Mouse (Mus musculus): Measurements from ENCODE around the gene Tmco2.
"Not testable (repeated sequence)": the region's sequence is repeated elsewhere in the genome, so short reads cannot be mapped to it uniquely, and the experiment has no call there.

Tmco2 gene

GRCm38 (mm10) chr4:121109126-121109525 is at the start of gene Tmco2:
TSS of gene Tmco2 (minus strand) at chr4:121109226.
- no peak for DNase-seq (ENCODE audit: low read depth)

- no peak for DNase-seq (ENCODE audit: low read depth)
Observed at GRCm38 (mm10) chr4:121103304-121103703, 5.7 kb downstream of the Tmco2 start.

DNA sequence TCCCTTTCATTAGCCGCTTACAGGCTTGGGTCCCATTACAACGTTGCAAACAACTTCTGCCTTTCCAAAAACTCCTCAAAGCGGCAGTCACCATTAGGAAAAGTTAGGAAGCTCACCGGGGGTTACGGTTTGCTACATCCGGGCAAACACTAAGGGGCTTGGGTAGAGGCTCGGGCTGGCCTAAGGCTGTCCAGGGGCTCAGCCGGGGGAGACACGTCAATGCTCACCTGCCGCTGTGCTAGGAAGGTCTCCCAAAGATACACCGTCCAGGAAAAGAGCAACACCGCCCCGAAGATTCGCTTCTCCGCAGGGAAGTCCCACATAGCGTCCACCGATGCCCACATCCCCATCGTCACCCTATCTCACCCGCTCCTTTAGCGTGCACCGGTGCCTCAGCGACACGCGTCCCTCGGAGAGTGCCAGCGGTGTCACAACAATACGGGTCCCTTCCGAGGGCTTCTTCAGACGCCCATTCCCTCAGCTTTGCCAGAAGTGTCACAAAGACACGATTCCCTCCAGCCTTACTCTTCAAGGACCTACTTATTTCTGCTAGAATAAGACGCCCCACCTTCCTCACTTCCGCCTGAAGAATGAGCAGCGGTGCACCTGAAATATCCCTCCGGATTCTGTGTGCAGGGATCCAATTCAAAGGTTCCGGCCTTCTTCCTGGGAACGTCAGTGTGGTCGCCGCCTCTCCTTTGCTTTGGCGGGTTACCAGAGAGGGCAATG is 11.2 kb downstream of the Tmco2 start, which contains the start of gene Zmpste24:
Zmpste24 (minus strand) TSS at position 592 of the 729 bp plus-strand sequence.
- DNase-seq (ENCODE audit: low read depth), result peak; percentile 92

DNA sequence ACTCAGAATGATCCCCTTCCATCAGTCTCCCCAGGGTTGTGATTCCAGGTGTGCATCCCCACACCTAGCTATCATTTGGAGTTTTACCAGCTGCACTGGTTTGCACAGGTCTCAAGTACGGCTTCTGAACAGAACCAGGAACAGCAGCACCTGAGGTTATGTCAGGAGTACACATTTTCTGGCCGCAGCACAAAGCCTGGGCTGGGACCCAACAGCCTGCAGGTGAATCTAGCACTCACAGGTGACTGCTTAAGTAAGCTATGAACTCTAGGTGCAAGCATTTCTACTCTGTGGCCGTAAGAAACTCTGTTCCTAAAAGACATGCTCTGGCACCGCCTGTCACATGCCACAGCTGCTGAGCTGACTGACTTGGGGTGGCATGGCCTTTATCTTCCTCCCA is 18.8 kb downstream of the Tmco2 start:
- no peak for DNase-seq (ENCODE audit: low read depth)

DNA sequence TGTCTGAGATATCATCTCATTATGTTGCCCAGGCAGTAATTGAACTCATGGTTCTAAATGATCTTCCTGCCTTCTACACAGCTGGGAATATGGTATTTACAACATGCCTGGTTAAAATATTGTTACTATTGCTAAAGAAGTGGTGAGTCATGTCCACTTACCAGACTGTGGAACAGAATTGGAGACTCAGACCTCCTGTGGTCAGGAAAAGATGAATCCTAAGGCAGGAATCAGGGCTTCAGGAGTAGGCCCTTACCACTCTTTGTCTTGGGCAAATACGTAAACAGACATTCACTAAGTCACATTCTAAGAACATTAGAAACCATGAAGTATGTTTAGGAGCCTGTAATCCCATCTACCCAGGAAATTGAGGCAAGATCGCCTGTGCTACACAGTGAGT is 20.3 kb downstream of the Tmco2 start:
- no peak for DNase-seq (ENCODE audit: low read depth)

DNA sequence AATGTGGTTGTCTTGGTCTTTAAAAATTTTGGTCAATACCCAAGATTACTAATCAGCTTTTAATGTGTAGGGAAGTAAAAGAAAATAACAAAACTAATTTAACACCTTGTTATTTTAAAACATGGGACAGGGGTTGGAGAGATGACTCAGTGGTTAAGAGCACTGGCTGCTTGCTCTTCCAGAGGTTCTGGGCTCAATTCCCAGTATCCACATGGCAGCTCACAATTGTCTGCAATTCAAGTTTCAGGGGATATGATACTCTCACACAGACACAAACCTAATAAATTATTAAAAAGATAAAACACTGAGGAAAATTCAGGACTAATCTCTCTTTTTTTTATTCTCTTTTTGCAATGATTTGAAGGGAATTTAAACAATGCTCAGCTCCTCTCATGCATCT is 24.5 kb downstream of the Tmco2 start:
- no peak for DNase-seq (ENCODE audit: low read depth)

- DNase-seq (ENCODE audit: low read depth), result no peak
Observed at GRCm38 (mm10) chr4:121080395-121080794, 28.6 kb downstream of the Tmco2 start.

DNA sequence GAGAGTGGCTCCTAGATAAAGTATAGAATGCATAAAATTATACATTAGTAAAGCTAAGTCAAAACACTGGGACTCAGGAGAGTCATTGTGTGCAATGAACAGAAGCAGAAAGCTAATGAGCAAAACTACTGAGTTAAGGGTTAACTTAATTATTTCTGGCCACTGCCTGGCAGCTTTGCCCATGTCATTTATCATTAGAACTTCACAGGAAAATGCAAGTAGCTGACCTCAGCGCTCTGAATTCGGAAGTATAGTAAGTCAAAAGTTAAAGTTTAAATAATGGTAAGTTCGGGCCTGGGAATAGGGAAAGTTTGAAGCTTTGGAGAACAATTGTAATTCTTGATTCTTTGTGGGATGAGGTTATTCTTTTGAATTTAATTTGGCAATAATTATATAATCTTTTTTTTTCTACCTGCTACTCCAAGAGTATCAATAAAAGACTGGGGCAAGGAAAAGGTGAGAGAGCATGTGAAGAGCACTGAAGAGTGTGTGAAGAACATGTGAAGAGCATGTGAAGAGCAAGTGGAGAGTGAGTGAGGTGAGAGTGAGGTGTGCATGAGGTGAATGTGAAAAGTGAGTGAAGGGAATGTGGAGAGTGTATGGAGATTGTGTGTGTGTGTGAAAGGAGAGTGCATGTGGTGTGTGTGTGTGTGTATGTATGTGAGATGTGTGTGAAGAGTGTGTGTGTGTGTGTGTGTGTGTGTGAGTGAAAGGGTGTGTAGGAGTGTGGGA is 30.9 kb downstream of the Tmco2 start:
- DNase-seq (ENCODE audit: low read depth), result no peak

GRCm38 (mm10) chr4:121074250-121074649 is 34.8 kb downstream of the Tmco2 start:
- DNase-seq (ENCODE audit: low read depth), result no peak

DNA sequence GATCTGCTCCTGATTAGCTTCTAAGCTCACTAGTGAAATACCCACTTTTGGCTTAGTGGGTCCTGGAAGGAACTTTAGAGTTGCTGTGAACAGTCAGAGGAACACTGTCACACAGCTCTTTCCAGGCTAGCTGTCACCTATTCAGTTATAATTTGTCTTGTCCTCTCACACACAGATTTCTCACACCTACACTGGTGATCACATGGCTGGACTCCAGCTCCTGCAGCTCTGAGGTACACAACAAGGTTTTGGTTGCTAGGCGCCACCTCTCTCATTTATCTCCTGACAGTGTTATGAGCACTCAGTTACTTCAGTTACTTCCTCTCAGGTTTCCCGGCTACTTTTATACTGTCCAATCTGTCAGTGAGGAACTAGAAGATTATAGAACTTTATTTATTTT is 43.7 kb downstream of the Tmco2 start:
- DNase-seq (ENCODE audit: low read depth), result no peak

- DNase-seq (ENCODE audit: low read depth), result not testable (repeated sequence)
Observed at GRCm38 (mm10) chr4:121059218-121059617, 49.8 kb downstream of the Tmco2 start.

DNA sequence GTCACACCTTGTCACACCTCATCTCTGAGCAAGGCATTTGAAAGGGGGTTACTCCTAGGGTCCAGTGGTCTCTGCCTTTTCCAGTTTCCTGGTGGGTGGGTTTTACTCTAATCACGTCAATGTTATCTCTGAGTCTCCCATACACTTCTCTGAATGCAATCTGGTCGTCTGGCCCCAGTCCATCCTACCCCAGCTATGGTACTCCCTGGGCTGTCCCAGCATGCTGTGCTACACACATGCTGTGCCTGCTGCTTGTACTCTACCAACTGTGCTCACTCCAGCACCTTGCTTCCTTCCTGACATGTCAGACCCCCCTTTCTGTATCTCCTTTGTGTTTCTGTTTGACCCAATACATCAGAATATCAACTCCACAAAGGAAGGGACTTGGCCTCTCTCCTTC is 52.0 kb downstream of the Tmco2 start:
- DNase-seq (ENCODE audit: low read depth), result no peak

DNA sequence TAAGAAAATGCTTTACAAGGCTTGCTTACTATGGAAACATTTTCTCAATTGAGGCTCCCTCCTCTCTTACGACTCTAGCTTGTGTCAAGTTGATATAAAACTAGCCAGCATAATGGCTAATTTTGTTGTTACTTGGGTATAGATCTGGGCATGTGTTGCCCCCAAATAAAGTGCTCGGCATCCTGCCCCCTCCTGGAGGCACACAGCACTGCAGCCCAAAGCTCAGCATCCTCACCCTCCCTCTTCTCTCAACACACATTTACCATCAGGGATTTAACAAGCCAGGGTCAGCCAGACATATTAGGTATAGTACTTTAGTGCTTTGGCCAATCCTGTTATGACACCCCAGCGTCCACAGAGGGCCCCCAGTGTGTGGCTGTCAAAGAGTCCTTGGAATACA is 52.7 kb downstream of the Tmco2 start:
- peak; percentile 52 for DNase-seq (ENCODE audit: low read depth)

All from naive thymus-derived CD4-positive, alpha-beta T cell, adult 2 months (primary cell).